Comparison of ENCODE assay signal across 9 mouse cellular contexts in genomic region chr2:20445156-20446155, GRCm38 (mm10).
DNase-seq lines count a peak whose midpoint lies in the region; ATAC-seq and TF ChIP-seq lines count a peak whose summit lies in the region.
"Had no signal": no experiment of that assay in that cellular context is flagged by ENCODE, and none has a peak within 500 bp of the region (broad histone marks: within the 10 kb centered on the region; RNA-seq: fewer than 3 reads in every experiment).

No protein-coding gene starts in this region.

- H3K4me1 ChIP-seq in ES-Bruce4 (ENCODE audit: control insufficient read depth, insufficient read depth, low read length), result peaks cover 5% of the 10 kb centered on the region
- peaks cover 11% of the 10 kb centered on the region for H3K4me1 ChIP-seq in brown adipose tissue, adult 24 weeks (ENCODE audit: control insufficient read depth, insufficient read depth, insufficient read length, low read length)
- H3K4me1 ChIP-seq in intestine, embryonic 15.5 days (replicated peaks), result no peaks in the 10 kb centered on the region
- peaks cover 7% of the 10 kb centered on the region; the same call in 1 of the 2 replicates for H3K4me1 ChIP-seq in liver, embryonic 12.5 days
- H3K4me1 ChIP-seq in forebrain, embryonic 16.5 days (replicated peaks; ENCODE audit: control insufficient read depth, insufficient read depth, low read length), result no peaks in the 10 kb centered on the region

- peak overlapping the region; percentile 15; the same call in 1 of the 2 replicates for H3K4me2 ChIP-seq in intestine, embryonic 15.5 days (replicated peaks)
- H3K4me2 ChIP-seq in liver, embryonic 12.5 days, result 0 out of 2 replicates have a peak overlapping the region, but pooled peaks have one; percentile 10
- no peak overlapping the region for H3K4me2 ChIP-seq in forebrain, embryonic 16.5 days (ENCODE audit: low read length)
- H3K4me2 ChIP-seq: limb, embryonic 13.5 days had no signal

- no peak for TF ChIP-seq POLR2A in ES-Bruce4 (IDR thresholded peaks at IDR 0.05; ENCODE audit: insufficient read depth, low read length)

- no peak for TF ChIP-seq CTCF in ES-Bruce4 (IDR thresholded peaks at IDR 0.05; ENCODE audit: low read depth, low read length)

- H3K36me3 ChIP-seq in ES-Bruce4 (ENCODE audit: control insufficient read depth, insufficient read depth, low read length, poor library complexity, severe bottlenecking), result no peaks in the 10 kb centered on the region
- no peaks in the 10 kb centered on the region for H3K36me3 ChIP-seq in intestine, embryonic 15.5 days
- no peaks in the 10 kb centered on the region for H3K36me3 ChIP-seq in liver, embryonic 12.5 days
- H3K36me3 ChIP-seq in forebrain, embryonic 16.5 days (ENCODE audit: control insufficient read depth, insufficient read depth), result no peaks in the 10 kb centered on the region
- H3K36me3 ChIP-seq: limb, embryonic 13.5 days had no signal

- no peak for DNase-seq in layer of hippocampus, postnatal 14 days (ENCODE audit: low spot score in 2 of 2)
- no peak for DNase-seq in gastrocnemius, adult 18-20 months (ENCODE audit: low spot score)
- no peak for DNase-seq in spleen, postnatal 36 days (ENCODE audit: low spot score in 2 of 2)

- TF ChIP-seq EP300 in ES-Bruce4 (IDR thresholded peaks at IDR 0.05; ENCODE audit: insufficient read depth, low read depth, low read length), result peak; percentile 62; the same call in 1 of the 2 replicates

- no peaks in the 10 kb centered on the region for H3K9me3 ChIP-seq in ES-Bruce4 (replicated peaks; ENCODE audit: control insufficient read depth, insufficient read depth, low read length, poor library complexity, severe bottlenecking)
- H3K9me3 ChIP-seq in intestine, embryonic 15.5 days, result no peaks in the 10 kb centered on the region
- H3K9me3 ChIP-seq in liver, embryonic 12.5 days (replicated peaks), result no peaks in the 10 kb centered on the region
- H3K9me3 ChIP-seq in forebrain, embryonic 16.5 days (ENCODE audit: control insufficient read depth, low read length), result no peaks in the 10 kb centered on the region
- H3K9me3 ChIP-seq: limb, embryonic 13.5 days had no signal

- H3K9ac ChIP-seq in ES-Bruce4 (ENCODE audit: low read depth, poor library complexity, severe bottlenecking), result no peak overlapping the region
- no peak overlapping the region for H3K9ac ChIP-seq in intestine, embryonic 15.5 days
- no peak overlapping the region for H3K9ac ChIP-seq in liver, embryonic 12.5 days
- H3K9ac ChIP-seq in forebrain, embryonic 16.5 days (replicated peaks; ENCODE audit: low read depth, low read length), result no peak overlapping the region
- H3K9ac ChIP-seq: limb, embryonic 13.5 days had no signal

- ATAC-seq in intestine, embryonic 15.5 days, result peak; percentile 82
- peak; percentile 30; the same call in 1 of the 2 replicates for ATAC-seq in liver, embryonic 12.5 days
- no peak for ATAC-seq in forebrain, embryonic 16.5 days

- H3K27ac ChIP-seq in ES-Bruce4 (ENCODE audit: insufficient read depth, low read length), result peak overlapping the region; percentile 73
- H3K27ac ChIP-seq in brown adipose tissue, adult 24 weeks (replicated peaks; ENCODE audit: low read depth, low read length), result peak overlapping the region; percentile 96
- no peak overlapping the region for H3K27ac ChIP-seq in intestine, embryonic 15.5 days
- peak overlapping the region; percentile 40; the same call in 1 of the 2 replicates for H3K27ac ChIP-seq in liver, embryonic 12.5 days
- no peak overlapping the region for H3K27ac ChIP-seq in forebrain, embryonic 16.5 days (ENCODE audit: low read length)
- H3K27ac ChIP-seq: limb, embryonic 13.5 days had no signal

- no peaks in the 10 kb centered on the region for H3K27me3 ChIP-seq in ES-Bruce4 (ENCODE audit: control insufficient read depth, insufficient read depth, low read length, poor library complexity, severe bottlenecking)
- no peaks in the 10 kb centered on the region for H3K27me3 ChIP-seq in intestine, embryonic 15.5 days (replicated peaks)
- no peaks in the 10 kb centered on the region for H3K27me3 ChIP-seq in liver, embryonic 12.5 days (replicated peaks)
- H3K27me3 ChIP-seq in forebrain, embryonic 16.5 days (replicated peaks; ENCODE audit: control insufficient read depth, insufficient read depth, low read length), result no peaks in the 10 kb centered on the region
- H3K27me3 ChIP-seq: limb, embryonic 13.5 days had no signal

- WGBS in intestine, embryonic 15.5 days, result 48% methylated on average over 17 of the region's 17 CpGs
- 26% methylated on average over 17 of the region's 17 CpGs for WGBS in liver, embryonic 12.5 days (ENCODE audit: insufficient replicate concordance)
- WGBS in forebrain, embryonic 16.5 days, result 78% methylated on average over 17 of the region's 17 CpGs

- H3K4me3 ChIP-seq in ES-Bruce4 (ENCODE audit: low read depth, low read length), result no peak overlapping the region
- peak overlapping the region; percentile 20 for H3K4me3 ChIP-seq in brown adipose tissue, adult 24 weeks (ENCODE audit: insufficient read depth, low read depth, low read length)
- no peak overlapping the region for H3K4me3 ChIP-seq in intestine, embryonic 15.5 days (replicated peaks)
- H3K4me3 ChIP-seq in liver, embryonic 12.5 days, result no peak overlapping the region
- no peak overlapping the region for H3K4me3 ChIP-seq in forebrain, embryonic 16.5 days (replicated peaks; ENCODE audit: low read length)
- H3K4me3 ChIP-seq: limb, embryonic 13.5 days had no signal

Comparison
In these comparisons a context has a peak if more than half of its experiments do, and no peak if none do; other contexts are left out.
1. H3K27ac ChIP-seq: peak in ES-Bruce4 (single experiment), brown adipose tissue, adult 24 weeks (single experiment) and liver, embryonic 12.5 days (single experiment); none in intestine, embryonic 15.5 days (single experiment) and forebrain, embryonic 16.5 days (single experiment).